Mouse (Mus musculus) testis, adult 2 months (tissue): ENCODE results near the gene Rpl36a-ps1.
"Not testable (repeated sequence)": the region's sequence is repeated elsewhere in the genome, so short reads cannot be mapped to it uniquely, and the experiment has no call there.

Experiments used
- CTCF ChIP-seq: fragments of 200-500 bp; IDR thresholded peaks from 2 replicates; pipeline ENCODE4 v1.5.1; 2012; ENCODE audit warnings: low read depth, mild to moderate bottlenecking, inconsistent platforms, low read length, moderate library complexity; ENCODE audit not compliant: control insufficient read depth, insufficient read depth, insufficient replicate concordance
- POLR2A ChIP-seq: fragments of 200-500 bp; IDR thresholded peaks from 2 replicates; pipeline ENCODE4 v1.6.1; 2012; ENCODE audit warnings: low read depth, mild to moderate bottlenecking, inconsistent platforms, low read length, moderate library complexity; ENCODE audit not compliant: control insufficient read depth

GRCm38 (mm10) chr14:99034851-99035250 lies 40.7 kb upstream of the Rpl36a-ps1 start:
- TF ChIP-seq CTCF, POLR2A: not testable (repeated sequence)
